Mouse (Mus musculus) lung, postnatal 0 days (tissue): Measurements from ENCODE around the gene Phactr1. TPM values are rescaled to one million over a fixed set of nuclear protein-coding genes. Genes with fewer than 3 reads are reported as not detected.
A peak's percentile ranks its signal among the peaks of the same experiment; 100 is the strongest.

Experiments
- ATAC-seq: fragments of 200-750 bp; cut with Nextera tagmentation; 2 replicates; pipeline ENCODE4 v1.8.0; 2017; ENCODE audit warnings: moderate library complexity
- DNase-seq: peaks from one replicate; pipeline ENCODE4 v3.0.0-alpha.2; 2016; ENCODE audit warnings: low spot score
- H3K27ac ChIP-seq: fragments of 300-500 bp; sonication (generic); 2 replicates; pipeline ENCODE4 v1.5.1; 2014; ENCODE audit warnings: antibody characterized with exemption, mild to moderate bottlenecking, low read length, mixed read lengths
- H3K27me3 ChIP-seq: fragments of 300-500 bp; sonication (generic); replicated peaks from 2 replicates; pipeline ENCODE4 v1.6.1; 2014; ENCODE audit warnings: low read length, mixed read lengths; ENCODE audit not compliant: insufficient read depth
- H3K36me3 ChIP-seq: fragments of 300-500 bp; sonication (generic); 2 replicates; pipeline ENCODE4 v1.6.1; 2014; ENCODE audit warnings: low read length, mixed read lengths; ENCODE audit not compliant: insufficient read depth
- H3K4me1 ChIP-seq: fragments of 300-500 bp; sonication (generic); 2 replicates; pipeline ENCODE4 v1.6.1; 2014; ENCODE audit warnings: antibody characterized with exemption, low read depth, low read length, mixed read lengths; ENCODE audit not compliant: insufficient read depth
- H3K4me2 ChIP-seq: fragments of 300-500 bp; sonication (generic); replicated peaks from 2 replicates; pipeline ENCODE4 v1.6.1; 2014; ENCODE audit warnings: low read depth, mild to moderate bottlenecking, low read length, moderate library complexity, mixed read lengths
- H3K4me3 ChIP-seq: fragments of 300-500 bp; sonication (generic); 2 replicates; pipeline ENCODE4 v1.5.1; 2014; ENCODE audit warnings: low read depth, low read length
- H3K9ac ChIP-seq: fragments of 300-500 bp; sonication (generic); replicated peaks from 2 replicates; pipeline ENCODE4 v1.6.1; 2014; ENCODE audit warnings: low read depth, mild to moderate bottlenecking
- H3K9me3 ChIP-seq: fragments of 300-500 bp; sonication (generic); 2 replicates; pipeline ENCODE4 v1.6.1; 2016; ENCODE audit warnings: low read length, mixed read lengths
- CTCF ChIP-seq: IDR thresholded peaks from 2 replicates; pipeline ENCODE4 v1.5.1; 2016; ENCODE audit warnings: antibody characterized with exemption, mild to moderate bottlenecking
- EP300 ChIP-seq: IDR thresholded peaks from 2 replicates; pipeline ENCODE4 v1.6.1; 2016; ENCODE audit warnings: antibody characterized with exemption, mild to moderate bottlenecking, control low read depth
- WGBS: fragments of 180-500 bp; shearing (Covaris S2); extraction: QIAGEN DNeasy Blood & Tissue Kit; methylation state at CpG from one replicate; pipeline ENCODE4 v1.1.7; 2014; 5-methylcytosine and 5-hydroxymethylcytosine counted together
- polyA plus RNA-seq: library from polyadenylated mRNA; unstranded; fragments of >200 nt; fragmentation: Nextera tagmentation; extraction: Ambion mirVana; gene quantifications from 2 replicates; pipeline ENCODE4 v1.2.1, GENCODE M21; 2015

Phactr1 gene
- polyA plus RNA-seq, 1 experiment from 2014 or later, result 31.4 TPM

DNA sequence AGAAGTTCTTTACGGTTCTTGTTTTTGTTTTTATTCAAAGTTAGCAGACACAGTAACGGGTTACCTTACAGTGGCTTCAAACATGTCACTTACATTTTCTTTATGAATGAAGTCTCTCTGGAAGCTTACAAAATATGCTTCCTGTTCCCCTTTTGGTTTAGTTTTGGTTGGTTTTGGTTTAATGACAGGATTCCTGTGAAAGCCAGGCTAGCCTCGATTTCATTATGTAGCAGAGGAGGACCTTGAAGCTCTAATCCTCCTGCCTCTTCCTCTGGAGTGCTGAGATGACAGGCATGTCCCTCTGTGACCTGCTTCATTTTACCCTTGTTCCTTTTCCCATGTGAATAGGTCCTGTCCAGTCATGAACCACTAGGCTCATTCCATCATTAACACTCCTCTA is 432.3 kb downstream of the Phactr1 start:
- Histone ChIP-seq H3K27me3 (no peaks in the 10 kb centered on the region), H3K4me2 (no peak overlapping the region), H3K9me3 (no peaks in the 10 kb centered on the region), H3K9ac (no peak overlapping the region), H3K27ac (no peak overlapping the region), H3K4me1 (no peaks in the 10 kb centered on the region), H3K36me3 (no peaks in the 10 kb centered on the region), H3K4me3 (no peak overlapping the region)
- DNase-seq (no peak), ATAC-seq (no peak)
- 74% methylated on average over 3 of the region's 3 CpGs for WGBS
- TF ChIP-seq CTCF (no peak), EP300 (no peak)

DNA sequence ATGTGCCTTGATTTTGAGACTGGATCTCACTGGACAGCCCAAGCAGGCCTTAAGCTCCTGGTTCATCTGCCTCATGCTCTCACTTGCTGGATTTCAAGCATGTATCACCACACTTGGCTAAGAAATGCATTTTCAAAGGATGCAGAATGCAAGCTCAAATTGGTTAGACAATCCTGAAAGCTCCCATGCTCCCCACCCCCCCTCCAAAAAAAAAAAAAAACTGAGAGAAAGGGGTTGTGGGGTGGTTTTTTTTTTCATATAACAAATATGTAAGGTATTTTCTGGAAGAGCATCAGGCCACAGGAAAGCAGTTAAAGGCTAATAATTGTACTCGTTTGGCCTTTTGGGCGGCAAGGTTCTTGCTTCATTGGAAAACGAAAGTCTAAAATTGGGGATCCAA is 432.7 kb downstream of the Phactr1 start:
- WGBS, result 96% methylated on average over 3 of the region's 3 CpGs
- no peak for DNase-seq
- no peak overlapping the region for H3K9ac ChIP-seq
- H3K27me3 ChIP-seq, result no peaks in the 10 kb centered on the region
- TF ChIP-seq EP300 (no peak), CTCF (no peak)
- no peaks in the 10 kb centered on the region for H3K4me1 ChIP-seq
- no peaks in the 10 kb centered on the region for H3K36me3 ChIP-seq
- no peak for ATAC-seq
- H3K4me3 ChIP-seq, result no peak overlapping the region
- no peaks in the 10 kb centered on the region for H3K9me3 ChIP-seq
- no peak overlapping the region for H3K27ac ChIP-seq
- H3K4me2 ChIP-seq, result no peak overlapping the region

- Histone ChIP-seq H3K36me3 (no peaks in the 10 kb centered on the region), H3K27ac (no peak overlapping the region), H3K4me2 (no peak overlapping the region), H3K4me3 (no peak overlapping the region), H3K9me3 (no peaks in the 10 kb centered on the region), H3K27me3 (no peaks in the 10 kb centered on the region), H3K9ac (no peak overlapping the region), H3K4me1 (peaks cover 6% of the 10 kb centered on the region; the same call in 1 of the 2 replicates)
- WGBS, result 71% methylated on average over 16 of the region's 16 CpGs
- no peak for DNase-seq
- TF ChIP-seq CTCF, result no peak
- TF ChIP-seq EP300, result no peak
- no peak for ATAC-seq
These were observed 442.1 kb downstream of the Phactr1 start for GRCm38 (mm10) chr13:43122306-43123070.

DNA sequence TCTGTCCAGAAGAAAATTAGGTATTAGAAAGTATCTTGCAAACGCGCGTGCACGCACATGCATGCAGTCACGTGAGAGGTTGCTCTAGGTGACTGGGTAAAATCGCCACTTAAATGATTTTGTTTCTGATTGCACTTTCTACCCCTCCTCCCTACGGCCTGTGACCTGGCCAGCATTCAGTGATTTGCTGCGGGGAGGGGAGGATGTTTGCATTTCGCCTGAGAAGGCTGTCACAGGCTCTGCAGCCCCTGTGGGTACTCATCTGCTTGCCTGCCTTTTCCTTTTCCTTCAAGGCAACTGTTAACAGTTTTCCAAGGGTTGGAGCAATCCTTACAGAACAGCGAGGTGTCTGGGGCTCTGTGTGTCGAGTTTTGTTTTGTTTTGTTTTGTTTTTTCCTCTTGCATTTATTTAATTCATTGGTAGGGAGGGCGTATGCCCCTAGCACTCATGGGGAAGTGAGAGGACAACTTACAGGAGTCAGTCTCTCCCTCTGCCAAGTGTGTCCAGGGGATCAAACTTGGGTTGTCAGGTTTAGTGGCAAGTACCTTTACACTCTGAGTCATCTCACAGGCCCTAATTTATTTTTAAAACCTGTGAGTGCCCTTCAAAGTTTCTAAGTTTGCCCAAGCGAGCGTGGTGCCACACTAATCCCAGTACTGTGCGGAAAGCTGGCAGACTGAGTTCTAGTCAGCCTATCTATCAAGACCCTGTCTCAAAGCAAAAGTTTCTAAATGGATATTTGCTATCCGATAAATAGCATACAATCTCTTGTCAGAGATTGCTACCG is 443.7 kb downstream of the Phactr1 start:
- H3K9me3 ChIP-seq, result no peaks in the 10 kb centered on the region
- 24% methylated on average over 17 of the region's 17 CpGs for WGBS
- no peaks in the 10 kb centered on the region for H3K27me3 ChIP-seq
- H3K4me3 ChIP-seq, result no peak overlapping the region
- no peaks in the 10 kb centered on the region for H3K36me3 ChIP-seq
- no peak for TF ChIP-seq EP300
- TF ChIP-seq CTCF, result no peak
- H3K4me2 ChIP-seq, result no peak overlapping the region
- peaks cover 6% of the 10 kb centered on the region; the same call in 1 of the 2 replicates for H3K4me1 ChIP-seq
- ATAC-seq (no peak), DNase-seq (peak; percentile 8)
- H3K9ac ChIP-seq, result no peak overlapping the region
- no peak overlapping the region for H3K27ac ChIP-seq

DNA sequence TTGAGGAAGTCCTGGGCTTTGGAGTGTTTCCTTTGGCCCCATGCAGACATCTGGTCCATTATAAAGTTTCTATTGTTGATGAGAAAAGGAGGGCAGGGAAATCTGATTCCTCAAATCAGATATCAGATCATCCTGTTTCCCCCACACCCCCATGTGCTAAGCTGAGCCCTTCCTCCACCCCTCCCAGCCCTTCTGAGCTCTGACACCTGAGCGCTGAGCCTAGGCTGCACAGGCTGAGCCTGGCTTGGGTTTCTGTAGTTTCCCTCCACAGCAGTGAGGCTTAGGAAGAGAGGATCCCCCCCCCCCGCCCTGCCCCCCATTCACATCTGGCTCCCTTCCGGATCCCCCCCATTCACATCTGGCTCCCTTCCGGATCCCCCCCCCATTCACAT is 444.3 kb downstream of the Phactr1 start:
- Histone ChIP-seq H3K4me1 (peaks cover 6% of the 10 kb centered on the region; the same call in 1 of the 2 replicates), H3K9ac (no peak overlapping the region), H3K4me2 (no peak overlapping the region), H3K27ac (no peak overlapping the region), H3K36me3 (no peaks in the 10 kb centered on the region), H3K9me3 (no peaks in the 10 kb centered on the region), H3K27me3 (no peaks in the 10 kb centered on the region), H3K4me3 (no peak overlapping the region)
- TF ChIP-seq CTCF (no peak), EP300 (no peak)
- DNase-seq (no peak), ATAC-seq (no peak)
- 32% methylated on average over 2 of the region's 4 CpGs for WGBS

- H3K4me3 ChIP-seq, result no peak overlapping the region
These were observed 449.7 kb downstream of the Phactr1 start for GRCm38 (mm10) chr13:43130161-43130560.

More at GRCm38 (mm10) chr13:43130161-43130560, 449.7 kb downstream of the Phactr1 start:
- no peaks in the 10 kb centered on the region for H3K36me3 ChIP-seq
- H3K27me3 ChIP-seq, result no peaks in the 10 kb centered on the region
- H3K9me3 ChIP-seq, result no peaks in the 10 kb centered on the region
- no peaks in the 10 kb centered on the region; the same call in 1 of the 2 replicates for H3K4me1 ChIP-seq
- no peak overlapping the region for H3K27ac ChIP-seq
- TF ChIP-seq CTCF, result no peak
- TF ChIP-seq EP300, result no peak
- H3K9ac ChIP-seq, result no peak overlapping the region
- ATAC-seq (no peak), DNase-seq (no peak)
- 70% methylated on average over 6 of the region's 6 CpGs for WGBS
- no peak overlapping the region for H3K4me2 ChIP-seq
